In the genomic region with DNA sequence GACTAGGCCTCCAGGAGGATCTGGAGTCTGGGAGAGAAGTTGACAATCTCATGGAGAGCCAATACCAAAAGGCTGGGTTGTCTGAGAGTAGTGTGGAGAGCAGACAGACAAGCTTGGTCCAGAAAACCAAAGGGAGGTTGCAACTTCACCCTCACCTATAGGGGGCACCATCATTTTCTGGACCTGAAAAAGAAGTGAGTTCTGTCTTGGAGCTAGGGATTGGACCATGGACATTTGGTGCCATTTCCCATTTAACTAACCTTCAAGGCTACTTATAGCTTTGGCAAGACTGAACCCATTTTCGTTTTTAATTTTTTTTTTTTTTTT, we compare ENCODE assay signal across 11 mouse cellular contexts. TPM values are rescaled to one million over a fixed set of nuclear protein-coding genes. Genes with fewer than 3 reads are reported as not detected.
DNase-seq lines count a peak whose midpoint lies in the region; ATAC-seq and TF ChIP-seq lines count a peak whose summit lies in the region.
"Had no signal": no experiment of that assay in that cellular context is flagged by ENCODE, and none has a peak within 500 bp of the region (broad histone marks: within the 10 kb centered on the region; RNA-seq: fewer than 3 reads in every experiment).

No protein-coding gene starts in this region.

- 0 out of 2 replicates have a peak, but pooled peaks cover 2% of the 10 kb centered on the region for H3K4me1 ChIP-seq in hindbrain, embryonic 11.5 days (replicated peaks; ENCODE audit: control insufficient read depth, insufficient read depth, low read length)
- peaks cover 8% of the 10 kb centered on the region; the same call in 1 of the 2 replicates for H3K4me1 ChIP-seq in hindbrain, embryonic 14.5 days (replicated peaks; ENCODE audit: control insufficient read depth, insufficient read depth, low read length)
- H3K4me1 ChIP-seq in midbrain, postnatal 0 days (ENCODE audit: insufficient read depth, low read length): no peaks in the 10 kb centered on the region
- H3K4me1 ChIP-seq in midbrain, embryonic 16.5 days (ENCODE audit: control insufficient read depth, insufficient read depth, low read length): peaks cover 4% of the 10 kb centered on the region; the same call in 1 of the 2 replicates
- no peaks in the 10 kb centered on the region for H3K4me1 ChIP-seq in stomach, postnatal 0 days (replicated peaks; ENCODE audit: control insufficient read depth, insufficient read depth)

- peak; percentile 43 for DNase-seq in hindbrain, embryonic 11.5 days (ENCODE audit: low spot score)
- DNase-seq in hindbrain, embryonic 14.5 days (ENCODE audit: low spot score): no peak
- no peak for DNase-seq in midbrain, postnatal 0 days (ENCODE audit: low spot score)
- peak; percentile 35 for DNase-seq in embryo, embryonic 11 days
- DNase-seq in stomach, postnatal 0 days (ENCODE audit: low spot score): no peak
- no peak for DNase-seq in adrenal gland, postnatal 36 days
- DNase-seq in gastrocnemius, postnatal 25 days: no peak

- peak; percentile 50 for TF ChIP-seq CTCF in midbrain, postnatal 0 days (IDR thresholded peaks at IDR 0.05)
- TF ChIP-seq CTCF in stomach, postnatal 0 days (IDR thresholded peaks at IDR 0.05; ENCODE audit: low read depth): peak; percentile 63

- peaks cover 31% of the 10 kb centered on the region for H3K27me3 ChIP-seq in hindbrain, embryonic 11.5 days (ENCODE audit: control insufficient read depth, insufficient read depth, low read length)
- peaks cover 37% of the 10 kb centered on the region for H3K27me3 ChIP-seq in hindbrain, embryonic 14.5 days (ENCODE audit: control insufficient read depth, insufficient read depth, low read length)
- 0 out of 2 replicates have a peak, but pooled peaks cover 4% of the 10 kb centered on the region for H3K27me3 ChIP-seq in midbrain, postnatal 0 days (ENCODE audit: insufficient read depth, low read length)
- peaks cover 7% of the 10 kb centered on the region for H3K27me3 ChIP-seq in midbrain, embryonic 16.5 days (ENCODE audit: control insufficient read depth, insufficient read depth, low read depth, low read length)
- no peaks in the 10 kb centered on the region; the same call in 1 of the 2 replicates for H3K27me3 ChIP-seq in stomach, postnatal 0 days (ENCODE audit: control insufficient read depth, insufficient read depth, low read length)

- no peak overlapping the region for H3K9ac ChIP-seq in hindbrain, embryonic 11.5 days (ENCODE audit: low read depth, low read length)
- H3K9ac ChIP-seq in hindbrain, embryonic 14.5 days: no peak overlapping the region
- no peak overlapping the region for H3K9ac ChIP-seq in midbrain, postnatal 0 days (replicated peaks; ENCODE audit: low read length, poor library complexity, severe bottlenecking)
- no peak overlapping the region for H3K9ac ChIP-seq in midbrain, embryonic 16.5 days (ENCODE audit: low read depth, low read length)
- no peak overlapping the region for H3K9ac ChIP-seq in stomach, postnatal 0 days (ENCODE audit: low read length)
- H3K9ac ChIP-seq: embryonic facial prominence, embryonic 15.5 days; midbrain, embryonic 12.5 days had no signal

- no peaks in the 10 kb centered on the region for H3K36me3 ChIP-seq in hindbrain, embryonic 11.5 days (ENCODE audit: control insufficient read depth, insufficient read depth, low read length)
- no peaks in the 10 kb centered on the region for H3K36me3 ChIP-seq in hindbrain, embryonic 14.5 days (replicated peaks; ENCODE audit: control insufficient read depth, insufficient read depth)
- H3K36me3 ChIP-seq in midbrain, postnatal 0 days (ENCODE audit: insufficient read depth, low read length): no peaks in the 10 kb centered on the region
- H3K36me3 ChIP-seq in midbrain, embryonic 16.5 days (ENCODE audit: control insufficient read depth, insufficient read depth, low read length): no peaks in the 10 kb centered on the region
- no peaks in the 10 kb centered on the region for H3K36me3 ChIP-seq in stomach, postnatal 0 days (ENCODE audit: control insufficient read depth, insufficient read depth, low read length)
- H3K36me3 ChIP-seq: embryonic facial prominence, embryonic 15.5 days; midbrain, embryonic 12.5 days had no signal

- no peak for TF ChIP-seq EP300 in stomach, postnatal 0 days (optimal IDR thresholded peaks at IDR 0.05)

- WGBS in hindbrain, embryonic 11.5 days: 52% methylated on average over 1 of the region's 1 CpGs
- WGBS in hindbrain, embryonic 14.5 days: 36% methylated on average over 1 of the region's 1 CpGs
- 50% methylated on average over 1 of the region's 1 CpGs for WGBS in midbrain, postnatal 0 days
- WGBS in midbrain, embryonic 16.5 days: 33% methylated on average over 1 of the region's 1 CpGs
- 26% methylated on average over 1 of the region's 1 CpGs for WGBS in stomach, postnatal 0 days

- no peaks in the 10 kb centered on the region for H3K9me3 ChIP-seq in hindbrain, embryonic 11.5 days (ENCODE audit: control insufficient read depth, low read length)
- H3K9me3 ChIP-seq in hindbrain, embryonic 14.5 days (ENCODE audit: control insufficient read depth, low read length): no peaks in the 10 kb centered on the region
- no peaks in the 10 kb centered on the region for H3K9me3 ChIP-seq in midbrain, postnatal 0 days (ENCODE audit: low read length)
- H3K9me3 ChIP-seq in midbrain, embryonic 16.5 days (replicated peaks; ENCODE audit: control insufficient read depth, low read length, poor library complexity, severe bottlenecking): no peaks in the 10 kb centered on the region
- H3K9me3 ChIP-seq in stomach, postnatal 0 days (ENCODE audit: control insufficient read depth, low read length): no peaks in the 10 kb centered on the region
- H3K9me3 ChIP-seq: embryonic facial prominence, embryonic 15.5 days; midbrain, embryonic 12.5 days had no signal

- no peak overlapping the region for H3K27ac ChIP-seq in hindbrain, embryonic 11.5 days (ENCODE audit: low read depth, low read length)
- H3K27ac ChIP-seq in hindbrain, embryonic 14.5 days: no peak overlapping the region
- no peak overlapping the region for H3K27ac ChIP-seq in midbrain, postnatal 0 days (ENCODE audit: low read depth, low read length)
- no peak overlapping the region for H3K27ac ChIP-seq in midbrain, embryonic 16.5 days (ENCODE audit: low read length)
- H3K27ac ChIP-seq in stomach, postnatal 0 days (replicated peaks): no peak overlapping the region
- H3K27ac ChIP-seq: embryonic facial prominence, embryonic 15.5 days; midbrain, embryonic 12.5 days had no signal

- no peak overlapping the region for H3K4me2 ChIP-seq in hindbrain, embryonic 11.5 days (replicated peaks; ENCODE audit: low read depth, low read length)
- H3K4me2 ChIP-seq in hindbrain, embryonic 14.5 days (replicated peaks): no peak overlapping the region
- no peak overlapping the region for H3K4me2 ChIP-seq in midbrain, postnatal 0 days (ENCODE audit: low read depth, low read length, poor library complexity, severe bottlenecking)
- H3K4me2 ChIP-seq in midbrain, embryonic 16.5 days (ENCODE audit: low read length): no peak overlapping the region
- H3K4me2 ChIP-seq in stomach, postnatal 0 days (replicated peaks; ENCODE audit: low read depth): no peak overlapping the region
- H3K4me2 ChIP-seq: embryonic facial prominence, embryonic 15.5 days; midbrain, embryonic 12.5 days had no signal

- H3K4me3 ChIP-seq in hindbrain, embryonic 11.5 days (ENCODE audit: low read depth, low read length): no peak overlapping the region
- H3K4me3 ChIP-seq in hindbrain, embryonic 14.5 days (replicated peaks; ENCODE audit: low read length): no peak overlapping the region
- H3K4me3 ChIP-seq in midbrain, postnatal 0 days (ENCODE audit: low read depth, low read length): no peak overlapping the region
- H3K4me3 ChIP-seq in midbrain, embryonic 16.5 days (ENCODE audit: low read depth, low read length): no peak overlapping the region
- no peak overlapping the region for H3K4me3 ChIP-seq in stomach, postnatal 0 days (ENCODE audit: low read depth, low read length)
- H3K4me3 ChIP-seq: embryonic facial prominence, embryonic 15.5 days; midbrain, embryonic 12.5 days had no signal

- ATAC-seq in hindbrain, embryonic 11.5 days (ENCODE audit: low FRiP score): no peak
- no peak for ATAC-seq in hindbrain, embryonic 14.5 days (ENCODE audit: low FRiP score)
- ATAC-seq in midbrain, postnatal 0 days (ENCODE audit: low FRiP score): no peak
- ATAC-seq in midbrain, embryonic 16.5 days: no peak
- ATAC-seq in stomach, postnatal 0 days (ENCODE audit: low FRiP score, low TSS enrichment): no peak

RNA-seq across cellular contexts. Expression of a gene that starts 0.9 kb away (rescaled TPM):
- polyA plus RNA-seq in hindbrain, embryonic 11.5 days (2014; fragmentation: Nextera tagmentation; extraction: Ambion mirVana): 0.91 and 0.99 TPM in 2 replicates
- polyA plus RNA-seq in hindbrain, embryonic 14.5 days (2014; fragmentation: Nextera tagmentation; extraction: Ambion mirVana): 4.1 and 5.9 TPM in 2 replicates
- 12.2 and 20.9 TPM in 2 replicates for total RNA-seq in midbrain, postnatal 0 days (2014; rRNA removed)
- 7.0 and 7.6 TPM in 2 replicates for polyA plus RNA-seq in midbrain, postnatal 0 days (2015; fragmentation: Nextera tagmentation; extraction: Ambion mirVana)
- polyA plus RNA-seq in midbrain, embryonic 16.5 days (2015; fragmentation: Nextera tagmentation; extraction: Ambion mirVana): 3.2 and 5.2 TPM in 2 replicates
- polyA plus RNA-seq in stomach, postnatal 0 days (2015; fragmentation: Nextera tagmentation; extraction: Ambion mirVana): 1.9 and 2.5 TPM in 2 replicates
- total RNA-seq in adrenal gland, postnatal 36 days (2021): 10 to 100 TPM; 66.1 to 69.9 TPM
- 1 to 10 TPM; 6.5 to 8.5 TPM for total RNA-seq in gastrocnemius, postnatal 25 days (2021)

RNA-seq across cellular contexts. Expression of a gene that starts 20.2 kb away (rescaled TPM):
- not detected in 2 replicates for polyA plus RNA-seq in hindbrain, embryonic 11.5 days (2014; fragmentation: Nextera tagmentation; extraction: Ambion mirVana)
- polyA plus RNA-seq in hindbrain, embryonic 14.5 days (2014; fragmentation: Nextera tagmentation; extraction: Ambion mirVana): not detected in 2 replicates
- total RNA-seq in midbrain, postnatal 0 days (2014; rRNA removed): not detected in 2 replicates
- polyA plus RNA-seq in midbrain, postnatal 0 days (2015; fragmentation: Nextera tagmentation; extraction: Ambion mirVana): 0.23 TPM in 1 of 2 replicates, not detected in the other
- not detected in 2 replicates for polyA plus RNA-seq in midbrain, embryonic 16.5 days (2015; fragmentation: Nextera tagmentation; extraction: Ambion mirVana)
- polyA plus RNA-seq in stomach, postnatal 0 days (2015; fragmentation: Nextera tagmentation; extraction: Ambion mirVana): 0.74 and 1.5 TPM in 2 replicates
- 10 to 100 TPM; 25.2 to 36.9 TPM for total RNA-seq in adrenal gland, postnatal 36 days (2021)
- total RNA-seq in gastrocnemius, postnatal 25 days (2021): under 1 TPM in 1 of 2 experiments, not detected in 1; 0.99 TPM
- total RNA-seq: layer of hippocampus, postnatal 36 days had no signal
- polyA plus RNA-seq: embryonic facial prominence, embryonic 15.5 days; midbrain, embryonic 12.5 days had no signal

RNA-seq across cellular contexts. Expression of a gene that starts 32.1 kb away (rescaled TPM):
- 11.8 and 13.4 TPM in 2 replicates for polyA plus RNA-seq in hindbrain, embryonic 11.5 days (2014; fragmentation: Nextera tagmentation; extraction: Ambion mirVana)
- 27.5 and 31.3 TPM in 2 replicates for polyA plus RNA-seq in hindbrain, embryonic 14.5 days (2014; fragmentation: Nextera tagmentation; extraction: Ambion mirVana)
- 45.1 and 57.8 TPM in 2 replicates for total RNA-seq in midbrain, postnatal 0 days (2014; rRNA removed)
- polyA plus RNA-seq in midbrain, postnatal 0 days (2015; fragmentation: Nextera tagmentation; extraction: Ambion mirVana): 32.0 and 41.2 TPM in 2 replicates
- 25.1 and 35.3 TPM in 2 replicates for polyA plus RNA-seq in midbrain, embryonic 16.5 days (2015; fragmentation: Nextera tagmentation; extraction: Ambion mirVana)
- polyA plus RNA-seq in stomach, postnatal 0 days (2015; fragmentation: Nextera tagmentation; extraction: Ambion mirVana): 28.9 and 33.9 TPM in 2 replicates
- 100 to 1,000 TPM; 683 to 762 TPM for total RNA-seq in adrenal gland, postnatal 36 days (2021)
- 10 to 100 TPM; 44.6 to 59.3 TPM for total RNA-seq in gastrocnemius, postnatal 25 days (2021)

RNA-seq across cellular contexts. Expression of a gene that starts 38.9 kb away (rescaled TPM):
- polyA plus RNA-seq in hindbrain, embryonic 11.5 days (2014; fragmentation: Nextera tagmentation; extraction: Ambion mirVana): 14.0 and 15.2 TPM in 2 replicates
- 5.8 and 7.2 TPM in 2 replicates for polyA plus RNA-seq in hindbrain, embryonic 14.5 days (2014; fragmentation: Nextera tagmentation; extraction: Ambion mirVana)
- 4.3 and 6.2 TPM in 2 replicates for total RNA-seq in midbrain, postnatal 0 days (2014; rRNA removed)
- 2.7 and 4.5 TPM in 2 replicates for polyA plus RNA-seq in midbrain, postnatal 0 days (2015; fragmentation: Nextera tagmentation; extraction: Ambion mirVana)
- 3.8 and 3.9 TPM in 2 replicates for polyA plus RNA-seq in midbrain, embryonic 16.5 days (2015; fragmentation: Nextera tagmentation; extraction: Ambion mirVana)
- 45.5 and 48.0 TPM in 2 replicates for polyA plus RNA-seq in stomach, postnatal 0 days (2015; fragmentation: Nextera tagmentation; extraction: Ambion mirVana)
- 10 to 100 TPM; 25.8 to 26.8 TPM for total RNA-seq in adrenal gland, postnatal 36 days (2021)
- under 1 TPM; 0.56 to 0.75 TPM for total RNA-seq in gastrocnemius, postnatal 25 days (2021)

Comparison
In these comparisons a context has a peak if more than half of its experiments do, and no peak if none do; other contexts are left out.
1. DNase-seq: peak in hindbrain, embryonic 11.5 days (single experiment) and embryo, embryonic 11 days (single experiment); none in hindbrain, embryonic 14.5 days (single experiment), midbrain, postnatal 0 days (single experiment), stomach, postnatal 0 days (single experiment), adrenal gland, postnatal 36 days (0 of 2) and gastrocnemius, postnatal 25 days (single experiment).